Mouse (Mus musculus): ENCODE measurements at regions not wholly inside any gene's neighbourhood (a gene's known extent, or its start where the extent isn't known, plus 50 kb on each side); places are given as distances from the start of the nearest gene placed in this dataset.

GRCm38 (mm10) chr4:74466081-74466480 is 223.8 kb downstream of the Kdm4c start:
- H3K36me3 ChIP-seq, result no peaks in the 10 kb centered on the region
- WGBS, result 60% methylated on average over 3 of the region's 3 CpGs
- H3K9me3 ChIP-seq, result no peaks in the 10 kb centered on the region
- H3K27me3 ChIP-seq (replicated peaks), result no peaks in the 10 kb centered on the region
- H3K4me1 ChIP-seq (replicated peaks), result no peaks in the 10 kb centered on the region
- H3K9ac ChIP-seq, result no peak overlapping the region
- no peak for ATAC-seq
- H3K4me2 ChIP-seq (replicated peaks), result no peak overlapping the region
- H3K27ac ChIP-seq, result no peak overlapping the region
- no peak overlapping the region for H3K4me3 ChIP-seq (replicated peaks)

- Histone ChIP-seq H3K4me2 (replicated peaks) (no peak overlapping the region), H3K27ac (no peak overlapping the region), H3K27me3 (replicated peaks) (no peaks in the 10 kb centered on the region), H3K4me1 (replicated peaks) (no peaks in the 10 kb centered on the region), H3K9ac (no peak overlapping the region), H3K36me3 (no peaks in the 10 kb centered on the region), H3K9me3 (no peaks in the 10 kb centered on the region), H3K4me3 (replicated peaks) (no peak overlapping the region)
- WGBS, result 87% methylated on average over 5 of the region's 5 CpGs
- ATAC-seq, result no peak
Measured at GRCm38 (mm10) chr4:74512489-74512888, 270.2 kb downstream of the Kdm4c start.

DNA sequence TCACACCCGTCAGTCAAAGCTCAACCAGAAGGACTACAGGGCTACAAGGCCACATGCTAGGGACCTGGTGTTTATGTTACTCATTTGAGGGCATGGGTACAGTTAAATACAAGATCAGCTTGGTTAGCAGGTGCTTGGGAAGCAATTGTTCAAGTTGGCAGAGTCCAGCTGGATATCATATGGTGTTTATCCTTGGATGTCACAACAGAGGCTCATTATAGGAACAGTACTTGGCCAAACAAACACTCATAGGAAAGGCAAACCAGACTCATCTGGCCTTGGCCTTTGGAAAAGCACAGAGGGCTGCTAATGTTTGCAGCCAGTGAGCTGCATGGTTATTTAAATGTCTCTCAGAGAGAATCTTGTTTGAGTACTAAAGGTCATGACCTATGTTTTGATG is 311.6 kb downstream of the Kdm4c start:
- H3K9me3 ChIP-seq, result no peaks in the 10 kb centered on the region
- no peaks in the 10 kb centered on the region for H3K4me1 ChIP-seq (replicated peaks)
- no peaks in the 10 kb centered on the region for H3K36me3 ChIP-seq
- H3K27ac ChIP-seq, result no peak overlapping the region
- WGBS, result 78% methylated on average over 1 of the region's 1 CpGs
- no peaks in the 10 kb centered on the region for H3K27me3 ChIP-seq (replicated peaks)
- no peak overlapping the region for H3K4me3 ChIP-seq (replicated peaks)
- no peak overlapping the region for H3K9ac ChIP-seq
- no peak overlapping the region for H3K4me2 ChIP-seq (replicated peaks)
- ATAC-seq, result no peak

- ATAC-seq, result 0 out of 2 replicates have a peak, but pooled peaks have one; percentile 66
- WGBS, result 15% methylated on average over 2 of the region's 2 CpGs
- H3K4me1 ChIP-seq (replicated peaks), result no peaks in the 10 kb centered on the region
- H3K36me3 ChIP-seq, result no peaks in the 10 kb centered on the region
- no peak overlapping the region for H3K27ac ChIP-seq
- no peak overlapping the region for H3K9ac ChIP-seq
- no peak overlapping the region for H3K4me2 ChIP-seq (replicated peaks)
- no peaks in the 10 kb centered on the region for H3K27me3 ChIP-seq (replicated peaks)
- no peak overlapping the region for H3K4me3 ChIP-seq (replicated peaks)
- no peaks in the 10 kb centered on the region for H3K9me3 ChIP-seq
Measured at GRCm38 (mm10) chr4:74563565-74563964, 321.3 kb downstream of the Kdm4c start.

DNA sequence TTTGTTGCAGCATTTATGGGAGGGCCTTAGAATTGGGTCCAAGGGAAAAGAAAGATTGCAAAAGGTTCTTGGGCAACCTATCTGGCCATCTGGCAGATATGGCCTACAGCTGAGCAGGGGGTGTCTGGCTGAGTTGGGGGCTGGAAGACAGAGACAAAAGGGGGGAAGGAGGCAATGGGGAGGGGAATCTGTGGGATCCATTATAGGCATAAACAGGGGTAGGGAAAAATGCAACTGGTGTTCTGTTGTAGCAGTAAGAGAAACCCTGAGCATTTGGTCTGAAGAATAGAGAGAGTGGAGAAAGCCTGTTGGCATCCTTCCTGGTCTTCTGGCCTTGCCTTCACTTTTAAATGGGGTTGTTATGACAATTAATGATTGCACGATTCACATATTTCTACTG is 344.1 kb downstream of the Kdm4c start:
- Histone ChIP-seq H3K27ac (no peak overlapping the region), H3K4me1 (replicated peaks) (no peaks in the 10 kb centered on the region), H3K9ac (no peak overlapping the region), H3K27me3 (replicated peaks) (no peaks in the 10 kb centered on the region), H3K36me3 (no peaks in the 10 kb centered on the region), H3K4me3 (replicated peaks) (no peak overlapping the region), H3K4me2 (replicated peaks) (no peak overlapping the region), H3K9me3 (no peaks in the 10 kb centered on the region)
- 81% methylated on average over 1 of the region's 1 CpGs for WGBS
- no peak for ATAC-seq

DNA sequence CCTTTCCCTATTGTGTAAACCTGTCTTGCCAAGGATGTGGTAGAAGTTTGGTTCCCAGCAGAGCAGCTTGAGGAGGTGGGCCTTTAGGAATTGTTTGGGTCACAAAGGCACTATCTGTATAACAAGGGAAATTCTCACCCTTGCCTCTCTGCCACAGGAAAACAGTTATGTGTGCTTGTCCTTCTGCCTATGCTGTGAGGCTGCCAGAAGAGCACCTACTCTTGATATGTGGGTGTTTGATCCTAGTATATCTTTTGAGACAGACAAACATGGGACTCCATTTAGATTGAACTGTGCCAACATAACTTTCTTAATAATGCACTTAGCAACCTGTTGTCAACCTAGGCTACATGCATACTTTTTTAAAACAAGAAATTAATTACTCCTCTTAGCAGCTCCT is 344.8 kb downstream of the Kdm4c start:
- ATAC-seq, result no peak
- Histone ChIP-seq H3K4me1 (replicated peaks) (no peaks in the 10 kb centered on the region), H3K4me2 (replicated peaks) (no peak overlapping the region), H3K27ac (no peak overlapping the region), H3K9ac (no peak overlapping the region), H3K9me3 (no peaks in the 10 kb centered on the region), H3K4me3 (replicated peaks) (no peak overlapping the region), H3K36me3 (no peaks in the 10 kb centered on the region), H3K27me3 (replicated peaks) (no peaks in the 10 kb centered on the region)

DNA sequence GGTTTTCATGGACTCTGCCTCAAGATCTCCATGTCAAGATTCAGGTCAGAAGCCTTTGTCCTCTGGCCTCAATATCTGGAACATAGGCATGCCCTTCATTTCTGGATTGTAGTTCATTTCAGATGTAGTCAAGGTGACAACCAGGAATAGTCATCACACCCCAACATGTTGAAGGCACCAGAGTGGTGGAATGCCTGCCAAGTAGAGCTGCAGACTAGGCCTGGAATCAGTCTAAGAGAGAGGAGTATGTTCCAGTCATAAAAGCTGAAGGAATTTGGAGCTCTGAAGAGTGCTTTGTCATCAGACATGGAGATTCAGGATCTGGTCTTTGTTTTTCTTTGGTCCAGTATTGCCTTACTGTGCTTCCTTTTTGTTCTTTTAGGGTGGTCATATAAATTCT is 346.5 kb downstream of the Kdm4c start:
- Histone ChIP-seq H3K4me1 (replicated peaks) (no peaks in the 10 kb centered on the region), H3K27me3 (replicated peaks) (no peaks in the 10 kb centered on the region), H3K4me3 (replicated peaks) (no peak overlapping the region), H3K36me3 (no peaks in the 10 kb centered on the region), H3K9ac (no peak overlapping the region), H3K9me3 (no peaks in the 10 kb centered on the region), H3K27ac (no peak overlapping the region), H3K4me2 (replicated peaks) (no peak overlapping the region)
- ATAC-seq, result no peak

DNA sequence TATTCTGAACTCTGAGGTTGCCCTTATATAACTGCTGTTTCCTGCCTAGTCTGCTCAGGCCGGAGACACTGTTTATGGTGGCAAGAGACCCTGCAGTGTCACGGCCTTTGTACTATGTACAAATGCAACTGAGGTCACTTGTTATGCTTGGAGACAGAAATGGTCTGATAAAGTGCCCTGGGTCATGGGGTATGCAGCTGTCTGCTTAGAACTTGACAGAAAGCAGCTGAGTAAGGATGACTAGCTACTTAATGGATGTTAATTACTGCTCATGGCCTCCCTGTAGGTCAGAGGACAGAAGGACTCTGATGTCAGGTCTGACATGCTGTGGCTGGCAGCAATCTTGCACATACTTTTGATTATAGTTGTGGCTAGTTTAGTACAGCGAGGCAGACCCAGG is 370.7 kb downstream of the Kdm4c start:
- Histone ChIP-seq H3K9me3 (no peaks in the 10 kb centered on the region), H3K27ac (no peak overlapping the region), H3K36me3 (no peaks in the 10 kb centered on the region), H3K4me1 (replicated peaks) (no peaks in the 10 kb centered on the region), H3K27me3 (replicated peaks) (no peaks in the 10 kb centered on the region), H3K9ac (no peak overlapping the region), H3K4me3 (replicated peaks) (no peak overlapping the region), H3K4me2 (replicated peaks) (no peak overlapping the region)
- no peak for ATAC-seq
- 27% methylated on average over 3 of the region's 3 CpGs for WGBS
